Mouse (Mus musculus): ENCODE results near the gene Hdac9. TPM values are rescaled to one million over a fixed set of nuclear protein-coding genes. Genes with fewer than 3 reads are reported as not detected.
A peak's percentile ranks its signal among the peaks of the same experiment; 100 is the strongest.

Gene Hdac9
- polyA plus RNA-seq, 1 experiment from 2014 or later, result 9.6 TPM

GRCm38 (mm10) chr12:34284396-34284795 lies 632.5 kb downstream of the Hdac9 start:
- DNase-seq (ENCODE audit: low spot score) (no peak), ATAC-seq (no peak)
- Histone ChIP-seq H3K4me2 (ENCODE audit: low read length) (no peak overlapping the region), H3K27me3 (replicated peaks; ENCODE audit: control insufficient read depth, insufficient read depth, low read length) (no peaks in the 10 kb centered on the region), H3K36me3 (ENCODE audit: control insufficient read depth, insufficient read depth, low read length) (no peaks in the 10 kb centered on the region), H3K4me1 (ENCODE audit: control insufficient read depth, insufficient read depth, low read length) (no peaks in the 10 kb centered on the region), H3K9me3 (replicated peaks; ENCODE audit: control insufficient read depth, low read length) (no peaks in the 10 kb centered on the region), H3K27ac (ENCODE audit: low read depth, low read length) (no peak overlapping the region), H3K9ac (ENCODE audit: low read length) (no peak overlapping the region), H3K4me3 (ENCODE audit: low read depth, low read length) (no peak overlapping the region)
- 91% methylated on average over 3 of the region's 3 CpGs for WGBS

- no peaks in the 10 kb centered on the region for H3K9me3 ChIP-seq (replicated peaks; ENCODE audit: control insufficient read depth, low read length)
- no peak for ATAC-seq
- no peaks in the 10 kb centered on the region for H3K36me3 ChIP-seq (ENCODE audit: control insufficient read depth, insufficient read depth, low read length)
- H3K27me3 ChIP-seq (replicated peaks; ENCODE audit: control insufficient read depth, insufficient read depth, low read length), result no peaks in the 10 kb centered on the region
- no peak overlapping the region for H3K9ac ChIP-seq (ENCODE audit: low read length)
- no peaks in the 10 kb centered on the region for H3K4me1 ChIP-seq (ENCODE audit: control insufficient read depth, insufficient read depth, low read length)
- DNase-seq (ENCODE audit: low spot score), result no peak
- no peak overlapping the region for H3K4me2 ChIP-seq (ENCODE audit: low read length)
- no peak overlapping the region for H3K27ac ChIP-seq (ENCODE audit: low read depth, low read length)
- 83% methylated on average over 12 of the region's 12 CpGs for WGBS
- H3K4me3 ChIP-seq (ENCODE audit: low read depth, low read length), result no peak overlapping the region
Observed at GRCm38 (mm10) chr12:34278822-34279221, 638.1 kb downstream of the Hdac9 start.

GRCm38 (mm10) chr12:34273816-34274215 lies 643.1 kb downstream of the Hdac9 start:
- Histone ChIP-seq H3K27ac (ENCODE audit: low read depth, low read length) (no peak overlapping the region), H3K4me3 (ENCODE audit: low read depth, low read length) (no peak overlapping the region), H3K9ac (ENCODE audit: low read length) (no peak overlapping the region), H3K4me1 (ENCODE audit: control insufficient read depth, insufficient read depth, low read length) (no peaks in the 10 kb centered on the region), H3K36me3 (ENCODE audit: control insufficient read depth, insufficient read depth, low read length) (no peaks in the 10 kb centered on the region), H3K27me3 (replicated peaks; ENCODE audit: control insufficient read depth, insufficient read depth, low read length) (no peaks in the 10 kb centered on the region), H3K4me2 (ENCODE audit: low read length) (no peak overlapping the region), H3K9me3 (replicated peaks; ENCODE audit: control insufficient read depth, low read length) (no peaks in the 10 kb centered on the region)
- DNase-seq (ENCODE audit: low spot score) (no peak), ATAC-seq (no peak)
- 94% methylated on average over 1 of the region's 1 CpGs for WGBS

GRCm38 (mm10) chr12:34270096-34270495 lies 646.8 kb downstream of the Hdac9 start:
- no peak overlapping the region for H3K27ac ChIP-seq (ENCODE audit: low read depth, low read length)
- no peak overlapping the region for H3K9ac ChIP-seq (ENCODE audit: low read length)
- no peaks in the 10 kb centered on the region for H3K27me3 ChIP-seq (replicated peaks; ENCODE audit: control insufficient read depth, insufficient read depth, low read length)
- DNase-seq (ENCODE audit: low spot score) (no peak), ATAC-seq (no peak)
- H3K9me3 ChIP-seq (replicated peaks; ENCODE audit: control insufficient read depth, low read length), result no peaks in the 10 kb centered on the region
- H3K36me3 ChIP-seq (ENCODE audit: control insufficient read depth, insufficient read depth, low read length), result no peaks in the 10 kb centered on the region
- no peaks in the 10 kb centered on the region for H3K4me1 ChIP-seq (ENCODE audit: control insufficient read depth, insufficient read depth, low read length)
- H3K4me3 ChIP-seq (ENCODE audit: low read depth, low read length), result no peak overlapping the region
- no peak overlapping the region for H3K4me2 ChIP-seq (ENCODE audit: low read length)
- WGBS, result 77% methylated on average over 6 of the region's 6 CpGs

- Histone ChIP-seq H3K9ac (ENCODE audit: low read length) (no peak overlapping the region), H3K27ac (ENCODE audit: low read depth, low read length) (no peak overlapping the region), H3K4me1 (ENCODE audit: control insufficient read depth, insufficient read depth, low read length) (no peaks in the 10 kb centered on the region), H3K36me3 (ENCODE audit: control insufficient read depth, insufficient read depth, low read length) (no peaks in the 10 kb centered on the region), H3K27me3 (replicated peaks; ENCODE audit: control insufficient read depth, insufficient read depth, low read length) (no peaks in the 10 kb centered on the region), H3K4me3 (ENCODE audit: low read depth, low read length) (no peak overlapping the region), H3K4me2 (ENCODE audit: low read length) (no peak overlapping the region), H3K9me3 (replicated peaks; ENCODE audit: control insufficient read depth, low read length) (no peaks in the 10 kb centered on the region)
- ATAC-seq, result no peak
- WGBS, result 79% methylated on average over 13 of the region's 13 CpGs
- DNase-seq (ENCODE audit: low spot score), result no peak
Observed at GRCm38 (mm10) chr12:34269472-34270040, 647.3 kb downstream of the Hdac9 start.

GRCm38 (mm10) chr12:34259651-34260050 lies 657.2 kb downstream of the Hdac9 start:
- Histone ChIP-seq H3K27me3 (replicated peaks; ENCODE audit: control insufficient read depth, insufficient read depth, low read length) (no peaks in the 10 kb centered on the region), H3K36me3 (ENCODE audit: control insufficient read depth, insufficient read depth, low read length) (no peaks in the 10 kb centered on the region), H3K4me3 (ENCODE audit: low read depth, low read length) (no peak overlapping the region), H3K4me2 (ENCODE audit: low read length) (no peak overlapping the region), H3K9ac (ENCODE audit: low read length) (no peak overlapping the region), H3K4me1 (ENCODE audit: control insufficient read depth, insufficient read depth, low read length) (no peaks in the 10 kb centered on the region), H3K27ac (ENCODE audit: low read depth, low read length) (no peak overlapping the region), H3K9me3 (replicated peaks; ENCODE audit: control insufficient read depth, low read length) (no peaks in the 10 kb centered on the region)
- no peak for ATAC-seq
- DNase-seq (ENCODE audit: low spot score), result peak; percentile 51
- 84% methylated on average over 4 of the region's 4 CpGs for WGBS

GRCm38 (mm10) chr12:34249160-34249559 lies 667.7 kb downstream of the Hdac9 start:
- Histone ChIP-seq H3K27ac (ENCODE audit: low read depth, low read length) (no peak overlapping the region), H3K4me3 (ENCODE audit: low read depth, low read length) (no peak overlapping the region), H3K4me2 (ENCODE audit: low read length) (no peak overlapping the region), H3K4me1 (ENCODE audit: control insufficient read depth, insufficient read depth, low read length) (no peaks in the 10 kb centered on the region), H3K27me3 (replicated peaks; ENCODE audit: control insufficient read depth, insufficient read depth, low read length) (no peaks in the 10 kb centered on the region), H3K36me3 (ENCODE audit: control insufficient read depth, insufficient read depth, low read length) (no peaks in the 10 kb centered on the region), H3K9ac (ENCODE audit: low read length) (no peak overlapping the region), H3K9me3 (replicated peaks; ENCODE audit: control insufficient read depth, low read length) (no peaks in the 10 kb centered on the region)
- DNase-seq (ENCODE audit: low spot score) (no peak), ATAC-seq (no peak)
- 97% methylated on average over 1 of the region's 1 CpGs for WGBS

GRCm38 (mm10) chr12:34248193-34249121 lies 668.4 kb downstream of the Hdac9 start:
- ATAC-seq (no peak), DNase-seq (ENCODE audit: low spot score) (no peak)
- 94% methylated on average over 18 of the region's 18 CpGs for WGBS
- no peaks in the 10 kb centered on the region for H3K36me3 ChIP-seq (ENCODE audit: control insufficient read depth, insufficient read depth, low read length)
- H3K27ac ChIP-seq (ENCODE audit: low read depth, low read length), result no peak overlapping the region
- no peaks in the 10 kb centered on the region for H3K9me3 ChIP-seq (replicated peaks; ENCODE audit: control insufficient read depth, low read length)
- no peak overlapping the region for H3K9ac ChIP-seq (ENCODE audit: low read length)
- H3K4me2 ChIP-seq (ENCODE audit: low read length), result no peak overlapping the region
- H3K4me3 ChIP-seq (ENCODE audit: low read depth, low read length), result no peak overlapping the region
- no peaks in the 10 kb centered on the region for H3K27me3 ChIP-seq (replicated peaks; ENCODE audit: control insufficient read depth, insufficient read depth, low read length)
- H3K4me1 ChIP-seq (ENCODE audit: control insufficient read depth, insufficient read depth, low read length), result no peaks in the 10 kb centered on the region

GRCm38 (mm10) chr12:34238796-34239195 lies 678.1 kb downstream of the Hdac9 start:
- no peak overlapping the region for H3K27ac ChIP-seq (ENCODE audit: low read depth, low read length)
- no peak for ATAC-seq
- WGBS, result 92% methylated on average over 3 of the region's 3 CpGs

More at GRCm38 (mm10) chr12:34238796-34239195, 678.1 kb downstream of the Hdac9 start:
- Histone ChIP-seq H3K4me2 (ENCODE audit: low read length) (no peak overlapping the region), H3K4me1 (ENCODE audit: control insufficient read depth, insufficient read depth, low read length) (no peaks in the 10 kb centered on the region), H3K36me3 (ENCODE audit: control insufficient read depth, insufficient read depth, low read length) (no peaks in the 10 kb centered on the region), H3K4me3 (ENCODE audit: low read depth, low read length) (no peak overlapping the region), H3K9ac (ENCODE audit: low read length) (no peak overlapping the region), H3K27me3 (replicated peaks; ENCODE audit: control insufficient read depth, insufficient read depth, low read length) (no peaks in the 10 kb centered on the region), H3K9me3 (replicated peaks; ENCODE audit: control insufficient read depth, low read length) (no peaks in the 10 kb centered on the region)
- DNase-seq (ENCODE audit: low spot score), result no peak

Data from forebrain, embryonic 14.5 days (tissue).